In the genomic region with DNA sequence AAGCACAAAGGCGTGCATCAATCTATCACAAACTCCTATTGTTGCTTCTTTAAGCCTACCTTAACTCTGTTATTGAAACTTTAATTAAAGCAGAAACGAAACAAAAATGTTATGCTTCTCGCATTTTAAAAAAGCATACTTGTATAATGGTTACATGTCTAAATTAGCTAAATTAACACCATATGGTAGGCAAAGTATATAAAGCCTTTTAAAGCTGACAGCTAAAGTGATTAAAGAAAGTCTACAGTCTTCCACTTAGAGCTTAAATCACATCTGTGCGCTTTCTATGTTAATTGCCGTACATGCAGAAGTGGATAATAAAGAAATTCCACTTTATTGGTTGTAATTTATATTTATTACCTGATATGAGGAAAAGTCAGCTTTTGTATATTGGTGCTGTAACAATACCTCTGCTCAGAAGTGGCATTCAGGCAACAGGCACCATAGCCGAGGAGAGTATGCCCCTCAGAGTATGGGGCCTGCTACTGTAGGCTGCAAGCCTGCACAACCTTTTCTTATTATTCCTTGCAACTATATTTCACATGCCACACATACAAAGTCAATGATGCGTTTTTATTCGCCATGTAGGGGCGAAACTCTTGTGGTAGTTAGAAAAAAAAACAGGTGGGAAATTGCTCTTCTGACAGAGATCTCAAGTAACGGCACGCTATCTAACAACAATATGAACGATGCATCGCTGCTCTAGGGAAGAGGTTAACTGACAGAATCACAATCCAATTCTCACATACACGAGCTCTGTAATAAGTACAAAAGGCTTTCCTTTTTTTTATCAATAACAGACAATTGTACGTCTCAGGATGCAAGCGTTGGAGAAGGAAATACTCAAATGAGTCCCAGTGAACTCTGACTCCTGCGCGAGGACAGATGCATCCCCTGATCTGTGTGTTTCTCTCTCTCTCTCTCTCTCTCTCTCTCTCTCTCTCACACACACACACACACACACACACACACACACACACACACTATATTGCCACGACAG, we compare ENCODE assay signal across 9 mouse cellular contexts. TPM values are rescaled to one million over a fixed set of nuclear protein-coding genes. Genes with fewer than 3 reads are reported as not detected.
A peak's percentile ranks its signal among the peaks of the same experiment; 100 is the strongest.
DNase-seq lines count a peak whose midpoint lies in the region; ATAC-seq and TF ChIP-seq lines count a peak whose summit lies in the region.
"Had no signal": no experiment of that assay in that cellular context is flagged by ENCODE, and none has a peak within 500 bp of the region (broad histone marks: within the 10 kb centered on the region; RNA-seq: fewer than 3 reads in every experiment).

No protein-coding gene starts in this region.

- peaks cover 95% of the 10 kb centered on the region for H3K27me3 ChIP-seq in lung, embryonic 14.5 days (ENCODE audit: insufficient read depth, low read length)
- H3K27me3 ChIP-seq in embryonic facial prominence, embryonic 12.5 days, result peaks cover 9% of the 10 kb centered on the region; the same call in 1 of the 2 replicates
- H3K27me3 ChIP-seq in limb, embryonic 10.5 days (ENCODE audit: low read depth, poor library complexity, severe bottlenecking), result peaks cover 61% of the 10 kb centered on the region
- peaks cover 80% of the 10 kb centered on the region for H3K27me3 ChIP-seq in stomach, embryonic 15.5 days (replicated peaks)

- DNase-seq in lung, embryonic 14.5 days, result peak; percentile 27
- no peak for DNase-seq in lung, adult 2 months
- no peak for DNase-seq in limb, embryonic 10.5 days (ENCODE audit: low spot score)
- DNase-seq in yolk sac, embryonic 10.5 days (ENCODE audit: low spot score), result no peak
- DNase-seq in left cerebral cortex, adult 9 months (ENCODE audit: low spot score in 2 of 2), result no peak
- DNase-seq in layer of hippocampus, postnatal 36 days, result no peak
- DNase-seq: right cerebral cortex, adult 18-20 months had no signal

- no peak overlapping the region; the same call in 1 of the 2 replicates for H3K4me3 ChIP-seq in lung, embryonic 14.5 days (ENCODE audit: low read depth, low read length)
- no peak overlapping the region for H3K4me3 ChIP-seq in lung, adult 2 months (replicated peaks; ENCODE audit: extremely low read depth, low read depth, low read length)
- peak overlapping the region; percentile 83 for H3K4me3 ChIP-seq in embryonic facial prominence, embryonic 12.5 days
- H3K4me3 ChIP-seq in limb, embryonic 10.5 days, result peak overlapping the region; percentile 84
- H3K4me3 ChIP-seq in stomach, embryonic 15.5 days (replicated peaks), result no peak overlapping the region

- ATAC-seq in lung, embryonic 14.5 days (ENCODE audit: insufficient read depth), result no peak
- ATAC-seq in embryonic facial prominence, embryonic 12.5 days (ENCODE audit: insufficient number of reproducible peaks, insufficient read depth, low FRiP score, low TSS enrichment), result no peak
- no peak for ATAC-seq in stomach, embryonic 15.5 days (ENCODE audit: insufficient read depth, low FRiP score, low read depth)

- no peaks in the 10 kb centered on the region; the same call in 1 of the 2 replicates for H3K4me1 ChIP-seq in lung, embryonic 14.5 days (ENCODE audit: insufficient read depth)
- peaks cover 5% of the 10 kb centered on the region; the same call in 1 of the 2 replicates for H3K4me1 ChIP-seq in lung, adult 2 months (ENCODE audit: control insufficient read depth, insufficient read depth, low read length)
- H3K4me1 ChIP-seq in embryonic facial prominence, embryonic 12.5 days, result peaks cover 34% of the 10 kb centered on the region
- peaks cover 90% of the 10 kb centered on the region for H3K4me1 ChIP-seq in limb, embryonic 10.5 days
- peaks cover 19% of the 10 kb centered on the region for H3K4me1 ChIP-seq in stomach, embryonic 15.5 days

- TF ChIP-seq POLR2A in lung, adult 2 months (IDR thresholded peaks at IDR 0.05; ENCODE audit: borderline replicate concordance, extremely low read depth, low read depth, low read length), result no peak

- H3K27ac ChIP-seq in lung, embryonic 14.5 days (ENCODE audit: low read depth), result no peak overlapping the region
- H3K27ac ChIP-seq in embryonic facial prominence, embryonic 12.5 days, result peak overlapping the region; percentile 88
- peak overlapping the region; percentile 92 for H3K27ac ChIP-seq in limb, embryonic 10.5 days
- no peak overlapping the region for H3K27ac ChIP-seq in stomach, embryonic 15.5 days

- H3K9ac ChIP-seq in lung, embryonic 14.5 days, result no peak overlapping the region
- H3K9ac ChIP-seq in embryonic facial prominence, embryonic 12.5 days, result peak overlapping the region; percentile 98
- H3K9ac ChIP-seq in stomach, embryonic 15.5 days, result no peak overlapping the region

- H3K4me2 ChIP-seq in lung, embryonic 14.5 days, result no peak overlapping the region
- H3K4me2 ChIP-seq in embryonic facial prominence, embryonic 12.5 days (replicated peaks), result peak overlapping the region; percentile 70
- H3K4me2 ChIP-seq in stomach, embryonic 15.5 days, result peak overlapping the region; percentile 53

- 28% methylated on average over 19 of the region's 19 CpGs for WGBS in lung, embryonic 14.5 days
- 39% methylated on average over 19 of the region's 19 CpGs for WGBS in lung, adult 2 months
- 8% methylated on average over 19 of the region's 19 CpGs for WGBS in embryonic facial prominence, embryonic 12.5 days
- WGBS in limb, embryonic 10.5 days, result 8% methylated on average over 19 of the region's 19 CpGs
- 34% methylated on average over 19 of the region's 19 CpGs for WGBS in stomach, embryonic 15.5 days

- H3K36me3 ChIP-seq in lung, embryonic 14.5 days (ENCODE audit: insufficient read depth), result no peaks in the 10 kb centered on the region
- no peaks in the 10 kb centered on the region; the same call in 1 of the 2 replicates for H3K36me3 ChIP-seq in embryonic facial prominence, embryonic 12.5 days
- H3K36me3 ChIP-seq in limb, embryonic 10.5 days, result peaks cover 8% of the 10 kb centered on the region; the same call in 1 of the 2 replicates
- no peaks in the 10 kb centered on the region for H3K36me3 ChIP-seq in stomach, embryonic 15.5 days

- peak; percentile 30 for TF ChIP-seq CTCF in lung, embryonic 14.5 days (IDR thresholded peaks at IDR 0.05; ENCODE audit: low read depth)
- no peak for TF ChIP-seq CTCF in lung, adult 2 months (IDR thresholded peaks at IDR 0.05; ENCODE audit: insufficient read depth, low read length)

- no peaks in the 10 kb centered on the region for H3K9me3 ChIP-seq in lung, embryonic 14.5 days (ENCODE audit: low read depth, low read length)
- no peaks in the 10 kb centered on the region for H3K9me3 ChIP-seq in embryonic facial prominence, embryonic 12.5 days
- H3K9me3 ChIP-seq in limb, embryonic 10.5 days (replicated peaks), result no peaks in the 10 kb centered on the region
- H3K9me3 ChIP-seq in stomach, embryonic 15.5 days, result no peaks in the 10 kb centered on the region

RNA-seq across cellular contexts. Expression of gene Ebf3, which starts 5.9 kb away (rescaled TPM):
- 0.09 and 0.14 TPM in 2 replicates for polyA plus RNA-seq in lung, embryonic 14.5 days (2014; fragmentation: Nextera tagmentation; extraction: Ambion mirVana)
- polyA plus RNA-seq in lung, adult 2 months (2012; rRNA removed), result 0.83 and 0.84 TPM in 2 replicates
- 15.5 and 21.1 TPM in 2 replicates for polyA plus RNA-seq in embryonic facial prominence, embryonic 12.5 days (2016; fragmentation: Nextera tagmentation; extraction: Ambion mirVana)
- 3.1 and 6.3 TPM in 2 replicates for polyA plus RNA-seq in limb, embryonic 10.5 days (2016; fragmentation: Nextera tagmentation; extraction: Ambion mirVana)
- polyA plus RNA-seq in stomach, embryonic 15.5 days (2015; fragmentation: Nextera tagmentation; extraction: Ambion mirVana), result 1.5 TPM in 2 replicates
- total RNA-seq in layer of hippocampus, postnatal 36 days (2021), result under 1 TPM; 0.38 to 0.60 TPM

Comparison
In these comparisons a context has a peak if more than half of its experiments do, and no peak if none do; other contexts are left out.
1. H3K27ac ChIP-seq: peak in embryonic facial prominence, embryonic 12.5 days (single experiment) and limb, embryonic 10.5 days (single experiment); none in lung, embryonic 14.5 days (single experiment) and stomach, embryonic 15.5 days (single experiment).
2. H3K4me3 ChIP-seq: peak in embryonic facial prominence, embryonic 12.5 days (single experiment) and limb, embryonic 10.5 days (single experiment); none in lung, embryonic 14.5 days (single experiment), lung, adult 2 months (single experiment) and stomach, embryonic 15.5 days (single experiment).